Mouse (Mus musculus) ES-E14 (cell line): ENCODE data around the gene Pvr.

ENCODE experiments used
- CHD2 ChIP-seq: IDR thresholded peaks from 2 replicates; pipeline ENCODE4 v1.6.1; 2014; ENCODE audit warnings: mild to moderate bottlenecking, low read depth, low read length, inconsistent platforms
- MAFK ChIP-seq: IDR thresholded peaks from 2 replicates; pipeline ENCODE4 v1.6.1; 2014; ENCODE audit warnings: mild to moderate bottlenecking, low read depth, low read length, inconsistent platforms; ENCODE audit not compliant: insufficient read depth
- ZC3H11A ChIP-seq: IDR thresholded peaks from 2 replicates; pipeline ENCODE4 v1.6.1; 2012; ENCODE audit warnings: low read depth, mild to moderate bottlenecking, inconsistent platforms, low read length, borderline replicate concordance
- ZNF384 ChIP-seq: IDR thresholded peaks from 2 replicates; pipeline ENCODE4 v1.6.1; 2012; ENCODE audit warnings: low read depth, low read length, inconsistent platforms

DNA sequence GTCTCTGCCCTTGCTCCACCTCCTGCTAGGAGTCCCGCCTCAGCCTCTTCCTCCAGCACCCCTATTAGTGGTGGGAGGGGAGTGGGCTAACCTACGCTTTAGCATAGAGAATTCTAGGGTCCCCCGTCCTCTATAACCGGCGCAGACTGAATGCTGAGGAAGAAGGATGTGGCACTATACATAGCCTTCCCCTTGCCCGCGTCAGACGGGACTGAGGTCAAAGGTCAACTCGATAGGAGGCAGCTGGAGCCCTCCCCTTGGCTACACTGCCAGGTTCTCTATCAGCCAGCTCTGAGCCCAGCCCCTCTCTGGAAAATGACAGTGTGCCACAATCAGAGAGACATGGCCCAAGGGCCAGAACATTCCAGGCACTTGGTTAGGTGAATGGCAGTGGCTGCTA is 29.6 kb upstream of the Pvr start, which contains the start of gene Igsf23:
- TF ChIP-seq CHD2, result no peak
- no peak for TF ChIP-seq ZC3H11A
- TF ChIP-seq ZNF384, result no peak
- TF ChIP-seq MAFK, result no peak
